In genomic region chr6:125190816-125191215, GRCm38 (mm10) we compare ENCODE assay signal across 8 mouse cellular contexts. TPM values are rescaled to one million over a fixed set of nuclear protein-coding genes. Genes with fewer than 3 reads are reported as not detected.
DNase-seq lines count a peak whose midpoint lies in the region; ATAC-seq and TF ChIP-seq lines count a peak whose summit lies in the region.

No protein-coding gene starts in this region.

- no peaks in the 10 kb centered on the region for H3K27me3 ChIP-seq in testis, adult 2 months (ENCODE audit: control insufficient read depth, insufficient read depth, low read length)
- no peaks in the 10 kb centered on the region for H3K27me3 ChIP-seq in forebrain, embryonic 10.5 days (ENCODE audit: poor library complexity, severe bottlenecking)
- no peaks in the 10 kb centered on the region for H3K27me3 ChIP-seq in limb, embryonic 14.5 days (ENCODE audit: control insufficient read depth, insufficient read depth, low read length)
- H3K27me3 ChIP-seq in stomach, postnatal 0 days (ENCODE audit: control insufficient read depth, insufficient read depth, low read length): no peaks in the 10 kb centered on the region

- peak overlapping the region; percentile 84; the same call in 1 of the 2 replicates for H3K27ac ChIP-seq in testis, adult 2 months (ENCODE audit: control insufficient read depth, insufficient read depth, low read depth, low read length)
- peak overlapping the region; percentile 99 for H3K27ac ChIP-seq in forebrain, embryonic 10.5 days
- peak overlapping the region; percentile 95; the same call in 1 of the 2 replicates for H3K27ac ChIP-seq in limb, embryonic 14.5 days (replicated peaks; ENCODE audit: low read depth, low read length)
- peak overlapping the region; percentile 74 for H3K27ac ChIP-seq in stomach, postnatal 0 days (replicated peaks)

- H3K4me2 ChIP-seq in limb, embryonic 14.5 days (replicated peaks; ENCODE audit: low read depth, low read length, severe bottlenecking): peak overlapping the region; percentile 65
- H3K4me2 ChIP-seq in stomach, postnatal 0 days (replicated peaks; ENCODE audit: low read depth): peak overlapping the region; percentile 61

- no peak for DNase-seq in testis, postnatal 10 days (ENCODE audit: low spot score)
- no peak for DNase-seq in forebrain, embryonic 10.5 days (ENCODE audit: extremely low spot score, low spot score)
- DNase-seq in limb, embryonic 14.5 days (ENCODE audit: low spot score): no peak
- DNase-seq in stomach, postnatal 0 days (ENCODE audit: low spot score): no peak
- DNase-seq in left cerebral cortex, postnatal 36 days (ENCODE audit: low spot score in 2 of 2): no peak
- no peak for DNase-seq in left cerebral cortex, adult 8-10 months (ENCODE audit: low spot score in 2 of 2)
- no peak for DNase-seq in gastrocnemius, postnatal 4 days (ENCODE audit: low spot score in 2 of 2)

- TF ChIP-seq EP300 in stomach, postnatal 0 days (optimal IDR thresholded peaks at IDR 0.05): no peak

- no peak for TF ChIP-seq CTCF in testis, adult 2 months (IDR thresholded peaks at IDR 0.05; ENCODE audit: control insufficient read depth, insufficient read depth, insufficient replicate concordance, low read depth, low read length)
- no peak for TF ChIP-seq CTCF in stomach, postnatal 0 days (IDR thresholded peaks at IDR 0.05; ENCODE audit: low read depth)

- H3K4me1 ChIP-seq in testis, adult 2 months (ENCODE audit: control insufficient read depth, insufficient read depth, low read length): no peaks in the 10 kb centered on the region
- peaks cover 21% of the 10 kb centered on the region for H3K4me1 ChIP-seq in forebrain, embryonic 10.5 days
- peaks cover 8% of the 10 kb centered on the region for H3K4me1 ChIP-seq in limb, embryonic 14.5 days (ENCODE audit: control insufficient read depth, insufficient read depth, low read length)
- H3K4me1 ChIP-seq in stomach, postnatal 0 days (replicated peaks; ENCODE audit: control insufficient read depth, insufficient read depth): 0 out of 2 replicates have a peak, but pooled peaks cover 3% of the 10 kb centered on the region

- peak overlapping the region; percentile 75 for H3K9ac ChIP-seq in limb, embryonic 14.5 days (ENCODE audit: low read depth, low read length, severe bottlenecking)
- peak overlapping the region; percentile 55 for H3K9ac ChIP-seq in stomach, postnatal 0 days (ENCODE audit: low read length)

- no peak for ATAC-seq in limb, embryonic 14.5 days (ENCODE audit: low FRiP score, low read depth)
- no peak for ATAC-seq in stomach, postnatal 0 days (ENCODE audit: low FRiP score, low TSS enrichment)

- peaks cover 1% of the 10 kb centered on the region for H3K36me3 ChIP-seq in testis, adult 2 months (ENCODE audit: control insufficient read depth, insufficient read depth, low read length)
- peaks cover 67% of the 10 kb centered on the region for H3K36me3 ChIP-seq in forebrain, embryonic 10.5 days (replicated peaks)
- peaks cover 62% of the 10 kb centered on the region for H3K36me3 ChIP-seq in limb, embryonic 14.5 days (ENCODE audit: control insufficient read depth, insufficient read depth, low read length)
- H3K36me3 ChIP-seq in stomach, postnatal 0 days (ENCODE audit: control insufficient read depth, insufficient read depth, low read length): peaks cover 6% of the 10 kb centered on the region; the same call in 1 of the 2 replicates

- intact Hi-C loops in left cerebral cortex, postnatal 36 days (cut with DNase I): no loop called here

- no peak for TF ChIP-seq POLR2A in testis, adult 2 months (IDR thresholded peaks at IDR 0.05; ENCODE audit: control insufficient read depth, low read depth, low read length)
- TF ChIP-seq POLR2A in limb, embryonic 14.5 days (IDR thresholded peaks at IDR 0.05; ENCODE audit: borderline replicate concordance, extremely low read depth, insufficient read depth, insufficient read length): no peak

- peak overlapping the region; percentile 89 for H3K4me3 ChIP-seq in testis, adult 2 months (ENCODE audit: control insufficient read depth, low read depth, low read length)
- H3K4me3 ChIP-seq in forebrain, embryonic 10.5 days: peak overlapping the region; percentile 77
- peak overlapping the region; percentile 61 for H3K4me3 ChIP-seq in limb, embryonic 14.5 days (replicated peaks; ENCODE audit: low read length)
- peak overlapping the region; percentile 65 for H3K4me3 ChIP-seq in stomach, postnatal 0 days (ENCODE audit: low read depth, low read length)

- no peaks in the 10 kb centered on the region for H3K9me3 ChIP-seq in forebrain, embryonic 10.5 days
- H3K9me3 ChIP-seq in limb, embryonic 14.5 days (ENCODE audit: control insufficient read depth, low read length): no peaks in the 10 kb centered on the region
- no peaks in the 10 kb centered on the region for H3K9me3 ChIP-seq in stomach, postnatal 0 days (ENCODE audit: control insufficient read depth, low read length)

RNA-seq across cellular contexts. Expression of gene Ncapd2, which starts 0.7 kb away (rescaled TPM):
- polyA plus RNA-seq in testis, adult 2 months (2012; rRNA removed): 100 and 109 TPM in 2 replicates
- polyA plus RNA-seq in forebrain, embryonic 10.5 days (2016; fragmentation: Nextera tagmentation; extraction: Ambion mirVana): 271 and 274 TPM in 2 replicates
- 250 and 270 TPM in 2 replicates for polyA plus RNA-seq in limb, embryonic 14.5 days (2012; rRNA removed)
- polyA plus RNA-seq in limb, embryonic 14.5 days (2014; fragmentation: Nextera tagmentation; extraction: Ambion mirVana): 82.9 and 96.9 TPM in 2 replicates
- 15.3 and 16.6 TPM in 2 replicates for polyA plus RNA-seq in stomach, postnatal 0 days (2015; fragmentation: Nextera tagmentation; extraction: Ambion mirVana)
- total RNA-seq in left cerebral cortex, postnatal 36 days (2021): 10 to 100 TPM; 24.2 to 30.2 TPM
- 10 to 100 TPM; 25.9 to 32.9 (median 30.5) TPM for total RNA-seq in left cerebral cortex, adult 8-10 months (2022)
- 10 to 100 TPM; 66.1 to 68.8 TPM for total RNA-seq in gastrocnemius, postnatal 4 days (2021)

RNA-seq across cellular contexts. Expression of gene Mrpl51, which starts 0.8 kb away (rescaled TPM):
- polyA plus RNA-seq in testis, adult 2 months (2012; rRNA removed): 171 and 194 TPM in 2 replicates
- 232 and 239 TPM in 2 replicates for polyA plus RNA-seq in forebrain, embryonic 10.5 days (2016; fragmentation: Nextera tagmentation; extraction: Ambion mirVana)
- polyA plus RNA-seq in limb, embryonic 14.5 days (2012; rRNA removed): 56.5 and 75.0 TPM in 2 replicates
- 189 and 199 TPM in 2 replicates for polyA plus RNA-seq in limb, embryonic 14.5 days (2014; fragmentation: Nextera tagmentation; extraction: Ambion mirVana)
- 196 and 211 TPM in 2 replicates for polyA plus RNA-seq in stomach, postnatal 0 days (2015; fragmentation: Nextera tagmentation; extraction: Ambion mirVana)
- 10 to 100 TPM; 63.3 to 66.1 TPM for total RNA-seq in left cerebral cortex, postnatal 36 days (2021)
- total RNA-seq in left cerebral cortex, adult 8-10 months (2022): 10 to 100 TPM; 74.9 to 79.0 (median 77.2) TPM
- 100 to 1,000 TPM; 206 to 218 TPM for total RNA-seq in gastrocnemius, postnatal 4 days (2021)

RNA-seq across cellular contexts. Expression of gene Vamp1, which starts 24.5 kb away (rescaled TPM):
- 10.3 and 11.3 TPM in 2 replicates for polyA plus RNA-seq in testis, adult 2 months (2012; rRNA removed)
- polyA plus RNA-seq in forebrain, embryonic 10.5 days (2016; fragmentation: Nextera tagmentation; extraction: Ambion mirVana): 3.8 and 4.7 TPM in 2 replicates
- 14.7 and 16.2 TPM in 2 replicates for polyA plus RNA-seq in limb, embryonic 14.5 days (2012; rRNA removed)
- 2.4 and 2.6 TPM in 2 replicates for polyA plus RNA-seq in limb, embryonic 14.5 days (2014; fragmentation: Nextera tagmentation; extraction: Ambion mirVana)
- polyA plus RNA-seq in stomach, postnatal 0 days (2015; fragmentation: Nextera tagmentation; extraction: Ambion mirVana): 3.3 and 3.4 TPM in 2 replicates
- total RNA-seq in left cerebral cortex, postnatal 36 days (2021): 100 to 1,000 TPM; 101 to 114 TPM
- total RNA-seq in left cerebral cortex, adult 8-10 months (2022): 100 to 1,000 TPM; 127 to 156 (median 131) TPM
- total RNA-seq in gastrocnemius, postnatal 4 days (2021): 1 to 10 TPM; 7.0 to 7.3 TPM

RNA-seq across cellular contexts. Expression of gene Gapdh, which starts 24.5 kb away (rescaled TPM):
- polyA plus RNA-seq in testis, adult 2 months (2012; rRNA removed): 274 and 379 TPM in 2 replicates
- 3,225 and 3,313 TPM in 2 replicates for polyA plus RNA-seq in forebrain, embryonic 10.5 days (2016; fragmentation: Nextera tagmentation; extraction: Ambion mirVana)
- polyA plus RNA-seq in limb, embryonic 14.5 days (2012; rRNA removed): 3,758 and 4,454 TPM in 2 replicates
- 1,656 and 1,691 TPM in 2 replicates for polyA plus RNA-seq in limb, embryonic 14.5 days (2014; fragmentation: Nextera tagmentation; extraction: Ambion mirVana)
- polyA plus RNA-seq in stomach, postnatal 0 days (2015; fragmentation: Nextera tagmentation; extraction: Ambion mirVana): 920 and 1,103 TPM in 2 replicates
- total RNA-seq in left cerebral cortex, postnatal 36 days (2021): 1,000 to 10,000 TPM; 2,336 to 2,609 TPM
- total RNA-seq in left cerebral cortex, adult 8-10 months (2022): 1,000 to 10,000 TPM; 2,585 to 3,221 (median 2,921) TPM
- 1,000 to 10,000 TPM; 5,945 to 6,079 TPM for total RNA-seq in gastrocnemius, postnatal 4 days (2021)

RNA-seq across cellular contexts. Expression of gene Tapbpl, which starts 40.8 kb away (rescaled TPM):
- 8.0 and 9.3 TPM in 2 replicates for polyA plus RNA-seq in testis, adult 2 months (2012; rRNA removed)
- 1.6 and 2.1 TPM in 2 replicates for polyA plus RNA-seq in forebrain, embryonic 10.5 days (2016; fragmentation: Nextera tagmentation; extraction: Ambion mirVana)
- 2.7 and 2.8 TPM in 2 replicates for polyA plus RNA-seq in limb, embryonic 14.5 days (2012; rRNA removed)
- 3.4 and 3.7 TPM in 2 replicates for polyA plus RNA-seq in limb, embryonic 14.5 days (2014; fragmentation: Nextera tagmentation; extraction: Ambion mirVana)
- 8.5 and 8.6 TPM in 2 replicates for polyA plus RNA-seq in stomach, postnatal 0 days (2015; fragmentation: Nextera tagmentation; extraction: Ambion mirVana)
- 1 to 10 TPM; 3.7 to 4.9 TPM for total RNA-seq in left cerebral cortex, postnatal 36 days (2021)
- total RNA-seq in left cerebral cortex, adult 8-10 months (2022): 1 to 10 TPM; 4.3 to 7.0 (median 6.4) TPM
- 1 to 10 TPM; 2.4 to 3.4 TPM for total RNA-seq in gastrocnemius, postnatal 4 days (2021)
